Mouse (Mus musculus) forebrain, embryonic 11.5 days (tissue): ENCODE data around the gene Raver2. TPM values are rescaled to one million over a fixed set of nuclear protein-coding genes. Genes with fewer than 3 reads are reported as not detected.

ENCODE experiments used
- ATAC-seq: fragments of 200-750 bp; cut with Nextera tagmentation; replicated peaks from 2 replicates; pipeline ENCODE4 v1.8.0; 2017; ENCODE audit warnings: moderate TSS enrichment; ENCODE audit not compliant: low FRiP score
- DNase-seq: peaks from one replicate; pipeline ENCODE4 v3.0.0-alpha.2; 2017; ENCODE audit warnings: low spot score
- H3K27ac ChIP-seq: fragments of 300-500 bp; sonication (generic); 2 replicates; pipeline ENCODE4 v1.5.1; 2014; ENCODE audit warnings: low read depth, low read length
- H3K27me3 ChIP-seq: fragments of 300-500 bp; sonication (generic); 2 replicates; pipeline ENCODE4 v1.6.1; 2014; ENCODE audit warnings: mild to moderate bottlenecking, low read length, mixed read lengths; ENCODE audit not compliant: control insufficient read depth, insufficient read depth
- H3K36me3 ChIP-seq: fragments of 300-500 bp; sonication (generic); 2 replicates; pipeline ENCODE4 v1.6.1; 2014; ENCODE audit warnings: mild to moderate bottlenecking, low read length, moderate library complexity, mixed read lengths; ENCODE audit not compliant: control insufficient read depth, insufficient read depth
- H3K4me1 ChIP-seq: fragments of 300-500 bp; sonication (generic); replicated peaks from 2 replicates; pipeline ENCODE4 v1.6.1; 2014; ENCODE audit warnings: low read length, mixed read lengths; ENCODE audit not compliant: control insufficient read depth, insufficient read depth
- H3K4me2 ChIP-seq: fragments of 300-500 bp; sonication (generic); 2 replicates; pipeline ENCODE4 v1.6.1; 2014; ENCODE audit warnings: low read depth, mild to moderate bottlenecking, low read length, moderate library complexity, mixed read lengths; ENCODE audit not compliant: severe bottlenecking
- H3K4me3 ChIP-seq: fragments of 300-500 bp; sonication (generic); 2 replicates; pipeline ENCODE4 v1.5.1; 2014; ENCODE audit warnings: low read depth, low read length
- H3K9ac ChIP-seq: fragments of 300-500 bp; sonication (generic); 2 replicates; pipeline ENCODE4 v1.6.1; 2014; ENCODE audit warnings: low read length
- H3K9me3 ChIP-seq: fragments of 300-500 bp; sonication (generic); 2 replicates; pipeline ENCODE4 v1.6.1; 2016; ENCODE audit warnings: low read length, mixed read lengths; ENCODE audit not compliant: control insufficient read depth
- WGBS: fragments of 180-500 bp; shearing (Covaris S2); extraction: QIAGEN DNeasy Blood & Tissue Kit; methylation state at CpG from one replicate; pipeline ENCODE4 v1.1.7; 2014; 5-methylcytosine and 5-hydroxymethylcytosine counted together
- polyA plus RNA-seq: library from polyadenylated mRNA; unstranded; fragments of >200 nt; fragmentation: Nextera tagmentation; extraction: Ambion mirVana; gene quantifications from 2 replicates; pipeline ENCODE4 v1.2.1, GENCODE M21; 2014

Raver2 gene
- polyA plus RNA-seq, 1 experiment from 2014 or later = 13.7 TPM

- ATAC-seq (0 out of 2 replicates have a peak, but pooled peaks have one; percentile 27), DNase-seq (no peak)
- Histone ChIP-seq H3K36me3 (no peaks in the 10 kb centered on the region; the same call in 1 of the 2 replicates), H3K4me3 (no peak overlapping the region), H3K27me3 (no peaks in the 10 kb centered on the region), H3K9ac (no peak overlapping the region), H3K4me2 (no peak overlapping the region), H3K27ac (no peak overlapping the region), H3K9me3 (no peaks in the 10 kb centered on the region), H3K4me1 (no peaks in the 10 kb centered on the region)
- WGBS = 53% methylated on average over 6 of the region's 6 CpGs
These were observed 99.5 kb downstream of the Raver2 start for GRCm38 (mm10) chr4:101168189-101168778.

DNA sequence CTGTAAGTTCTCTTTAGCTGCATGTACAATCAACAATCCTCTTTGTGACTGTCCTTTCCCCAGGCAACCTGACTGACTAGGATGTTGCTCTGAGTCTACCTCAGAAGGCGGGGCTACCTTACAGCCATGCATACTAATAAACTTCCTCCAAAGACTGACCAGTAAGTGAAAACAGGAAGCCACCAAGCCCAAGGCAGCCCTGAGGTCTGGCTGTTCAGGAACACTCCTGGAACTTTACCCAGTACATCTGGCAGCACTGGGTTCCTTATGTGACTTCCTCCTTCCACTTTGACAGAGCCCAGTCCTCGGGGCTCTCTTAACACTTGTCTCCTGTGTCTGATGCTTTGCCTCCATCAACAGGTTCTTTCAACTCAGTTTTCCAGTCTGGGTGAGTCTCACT, 104.0 kb downstream of the Raver2 start:
- Histone ChIP-seq H3K27ac (no peak overlapping the region), H3K36me3 (no peaks in the 10 kb centered on the region), H3K27me3 (no peaks in the 10 kb centered on the region), H3K4me1 (no peaks in the 10 kb centered on the region), H3K9me3 (no peaks in the 10 kb centered on the region), H3K4me2 (no peak overlapping the region), H3K9ac (no peak overlapping the region), H3K4me3 (no peak overlapping the region)
- WGBS = 84% methylated on average over 2 of the region's 2 CpGs
- no peak for ATAC-seq
- no peak for DNase-seq

GRCm38 (mm10) chr4:101174916-101175625, 106.3 kb downstream of the Raver2 start:
- ATAC-seq = no peak
- Histone ChIP-seq H3K4me1 (no peaks in the 10 kb centered on the region), H3K9me3 (no peaks in the 10 kb centered on the region), H3K9ac (no peak overlapping the region), H3K27ac (no peak overlapping the region), H3K27me3 (no peaks in the 10 kb centered on the region), H3K36me3 (no peaks in the 10 kb centered on the region), H3K4me3 (no peak overlapping the region), H3K4me2 (no peak overlapping the region)
- DNase-seq = no peak
- WGBS = 71% methylated on average over 10 of the region's 10 CpGs

- ATAC-seq = no peak
- Histone ChIP-seq H3K4me2 (no peak overlapping the region), H3K9me3 (no peaks in the 10 kb centered on the region), H3K9ac (no peak overlapping the region), H3K4me1 (no peaks in the 10 kb centered on the region), H3K36me3 (no peaks in the 10 kb centered on the region), H3K27ac (no peak overlapping the region), H3K4me3 (no peak overlapping the region), H3K27me3 (no peaks in the 10 kb centered on the region)
- no peak for DNase-seq
- 83% methylated on average over 6 of the region's 6 CpGs for WGBS
These were observed 107.3 kb downstream of the Raver2 start for GRCm38 (mm10) chr4:101176123-101176522.

DNA sequence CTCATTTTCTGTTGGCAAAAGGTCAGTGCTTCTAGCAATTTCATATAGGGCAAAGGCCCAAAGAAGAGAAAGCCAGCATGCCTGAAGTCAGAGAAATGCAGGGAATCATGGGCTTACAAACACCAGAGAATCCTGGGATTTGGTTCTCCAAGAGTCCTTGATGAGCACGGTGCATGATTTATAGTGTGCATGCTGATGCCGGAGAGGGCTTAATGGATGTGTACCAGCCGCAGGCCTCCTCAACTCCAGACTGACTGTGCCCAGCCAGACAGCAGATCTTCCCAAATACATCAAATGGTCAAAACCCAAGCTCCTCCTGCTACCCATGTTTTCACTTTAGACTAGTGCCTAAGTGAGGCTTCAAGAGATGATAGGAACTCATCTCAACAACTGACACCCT, 109.0 kb downstream of the Raver2 start:
- WGBS = 99% methylated on average over 3 of the region's 3 CpGs
- H3K27me3 ChIP-seq = no peaks in the 10 kb centered on the region
- H3K27ac ChIP-seq = no peak overlapping the region
- H3K36me3 ChIP-seq = no peaks in the 10 kb centered on the region
- H3K4me1 ChIP-seq = no peaks in the 10 kb centered on the region
- no peaks in the 10 kb centered on the region for H3K9me3 ChIP-seq
- H3K9ac ChIP-seq = no peak overlapping the region
- no peak for DNase-seq
- no peak for ATAC-seq
- H3K4me3 ChIP-seq = no peak overlapping the region
- H3K4me2 ChIP-seq = no peak overlapping the region

DNA sequence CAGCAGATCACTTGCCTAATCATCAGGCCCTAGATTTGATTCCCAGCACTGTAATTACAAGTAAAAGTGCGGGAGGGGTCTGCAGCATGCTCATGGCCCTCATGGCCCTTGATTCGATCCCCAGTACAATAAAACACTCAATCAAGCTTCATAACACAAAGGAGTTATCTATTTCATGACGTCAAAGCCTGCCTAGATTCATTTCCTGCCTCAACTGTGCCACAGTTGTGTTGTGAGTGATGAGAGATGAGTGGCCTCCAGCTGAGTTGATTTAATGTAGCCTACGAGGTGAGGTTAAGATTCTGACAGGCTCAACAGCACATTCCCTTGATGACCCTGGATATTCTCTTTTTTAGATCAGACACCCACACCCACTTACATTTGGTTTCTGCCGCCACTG, 110.3 kb downstream of the Raver2 start:
- H3K27ac ChIP-seq = no peak overlapping the region
- H3K4me1 ChIP-seq = no peaks in the 10 kb centered on the region
- no peak overlapping the region for H3K4me2 ChIP-seq
- DNase-seq = no peak
- no peaks in the 10 kb centered on the region for H3K27me3 ChIP-seq
- no peak overlapping the region for H3K4me3 ChIP-seq
- H3K9me3 ChIP-seq = no peaks in the 10 kb centered on the region
- 82% methylated on average over 5 of the region's 5 CpGs for WGBS
- no peak overlapping the region for H3K9ac ChIP-seq
- ATAC-seq = no peak
- H3K36me3 ChIP-seq = no peaks in the 10 kb centered on the region; the same call in 1 of the 2 replicates

DNA sequence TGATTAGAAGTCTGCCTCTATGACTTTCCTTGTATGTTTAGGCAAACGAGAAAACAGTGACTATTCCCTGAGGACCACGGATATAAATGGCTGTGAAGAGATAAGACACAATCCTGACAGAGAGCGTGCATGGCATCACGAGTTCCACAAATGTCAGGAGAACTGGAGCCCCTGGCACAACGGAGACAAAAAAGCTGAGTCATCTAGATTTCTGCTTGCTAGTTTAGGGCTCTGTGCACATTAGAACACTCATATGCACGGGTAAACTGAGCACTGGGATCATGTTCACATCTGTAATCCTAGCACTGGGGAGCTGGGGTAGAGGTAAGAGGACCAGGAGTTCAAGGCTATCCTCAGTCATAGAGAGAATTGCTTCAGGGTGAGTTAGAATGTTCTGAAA, 111.1 kb downstream of the Raver2 start:
- no peak for DNase-seq
- H3K9me3 ChIP-seq = no peaks in the 10 kb centered on the region
- 77% methylated on average over 6 of the region's 6 CpGs for WGBS
- no peak overlapping the region for H3K9ac ChIP-seq
- no peak overlapping the region for H3K4me3 ChIP-seq
- ATAC-seq = no peak
- H3K27me3 ChIP-seq = no peaks in the 10 kb centered on the region
- H3K4me2 ChIP-seq = no peak overlapping the region
- H3K4me1 ChIP-seq = no peaks in the 10 kb centered on the region
- H3K27ac ChIP-seq = no peak overlapping the region
- no peaks in the 10 kb centered on the region; the same call in 1 of the 2 replicates for H3K36me3 ChIP-seq

DNA sequence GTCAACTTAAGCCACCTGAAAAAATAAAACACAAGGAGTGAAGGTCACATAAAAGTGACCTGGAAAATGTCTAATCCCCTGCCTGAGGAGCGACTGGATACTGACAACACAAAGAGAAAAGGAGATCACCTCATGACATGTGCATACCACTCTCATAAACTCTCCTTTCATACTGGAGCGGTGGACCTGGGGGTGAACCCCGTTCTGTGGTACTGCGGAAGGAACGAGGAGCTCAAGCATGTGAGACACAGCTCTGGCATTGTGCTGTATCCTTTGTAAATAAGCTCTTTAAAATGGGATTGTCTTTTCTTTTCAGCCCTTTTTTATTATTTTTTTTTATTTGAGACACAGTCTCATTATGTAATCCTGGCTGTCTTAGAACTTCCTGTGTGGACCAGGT, 111.9 kb downstream of the Raver2 start:
- Histone ChIP-seq H3K9ac (no peak overlapping the region), H3K9me3 (no peaks in the 10 kb centered on the region), H3K36me3 (no peaks in the 10 kb centered on the region; the same call in 1 of the 2 replicates), H3K4me2 (no peak overlapping the region), H3K27ac (no peak overlapping the region), H3K27me3 (no peaks in the 10 kb centered on the region), H3K4me1 (no peaks in the 10 kb centered on the region), H3K4me3 (no peak overlapping the region)
- 53% methylated on average over 5 of the region's 5 CpGs for WGBS
- DNase-seq (no peak), ATAC-seq (no peak)

DNA sequence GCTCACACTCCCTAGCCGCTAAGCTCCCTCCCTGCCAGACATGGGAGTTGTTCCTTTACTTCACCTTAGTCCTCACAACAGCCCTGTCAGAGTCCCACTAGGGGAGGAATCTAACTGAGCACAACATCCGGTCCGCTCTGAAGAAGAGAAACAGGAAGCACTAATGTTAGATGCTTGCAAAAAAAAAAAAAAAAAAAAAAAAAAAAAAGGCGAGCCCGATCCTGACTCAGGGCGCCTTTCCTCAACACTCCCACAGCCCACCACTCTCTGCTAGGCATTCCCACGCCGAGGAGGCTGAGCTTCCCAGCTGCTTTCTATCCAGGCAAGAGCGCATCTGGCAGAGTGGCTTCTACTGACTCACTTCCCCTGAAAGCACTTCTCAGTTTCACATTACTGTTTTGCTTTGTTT, 113.8 kb downstream of the Raver2 start:
- no peaks in the 10 kb centered on the region; the same call in 1 of the 2 replicates for H3K36me3 ChIP-seq
- no peaks in the 10 kb centered on the region for H3K27me3 ChIP-seq
- H3K4me2 ChIP-seq = no peak overlapping the region
- ATAC-seq = no peak
- no peaks in the 10 kb centered on the region for H3K4me1 ChIP-seq
- no peak overlapping the region for H3K4me3 ChIP-seq
- no peaks in the 10 kb centered on the region for H3K9me3 ChIP-seq
- WGBS = 79% methylated on average over 8 of the region's 9 CpGs
- no peak overlapping the region for H3K27ac ChIP-seq
- H3K9ac ChIP-seq = no peak overlapping the region
- DNase-seq = no peak
